Mouse (Mus musculus): ENCODE results near the gene Zbtb8b. TPM values are rescaled to one million over a fixed set of nuclear protein-coding genes. Genes with fewer than 3 reads are reported as not detected.

The Zbtb8b gene
- total and polyA plus RNA-seq, 3 experiments: 0.08 to 0.29 TPM; not detected in 1

DNA sequence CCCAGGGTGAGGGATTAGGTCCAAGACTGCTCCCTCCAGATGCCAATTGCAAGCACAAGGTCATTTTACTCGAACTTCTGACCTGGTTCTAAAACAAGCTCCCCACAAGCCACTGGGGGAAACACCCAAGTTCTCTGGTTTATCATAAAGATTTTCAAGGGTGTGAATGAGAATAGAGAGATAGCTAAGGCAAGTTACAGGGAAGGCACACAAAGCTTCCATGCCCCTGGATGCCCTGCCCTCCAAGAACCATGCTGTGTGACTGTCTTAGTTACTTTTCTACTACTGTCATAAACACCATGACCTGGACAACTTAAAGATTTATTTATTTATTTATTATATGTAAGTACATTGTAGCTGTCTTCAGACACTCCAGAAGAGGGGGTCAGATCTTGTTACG, 53.7 kb downstream of the Zbtb8b start:
- no peak for TF ChIP-seq MYB (IDR thresholded peaks at IDR 0.05; ENCODE audit: low read depth, low read length)
- TF ChIP-seq MXI1 (IDR thresholded peaks at IDR 0.05; ENCODE audit: low read depth, low read length): 0 out of 2 replicates have a peak, but pooled peaks have one; percentile 4
- H3K4me1 ChIP-seq (ENCODE audit: control insufficient read depth in 1 of 2, insufficient read depth in 2 of 2, low read length in 2 of 2): peaks cover 0 to 17% of the 10 kb centered on the region in 2 experiments; a peak in 3 of 4 replicates
- H3K4me3 ChIP-seq (ENCODE audit: control insufficient read depth in 1 of 2, insufficient read depth in 1 of 2, low read depth in 2 of 2, low read length in 2 of 2): no peak overlapping the region
- peak; percentile 46 for DNase-seq (ENCODE audit: low read depth, low spot score)
- H3K27me3 ChIP-seq (ENCODE audit: control insufficient read depth in 1 of 2, insufficient read depth in 2 of 2, low read length in 2 of 2): no peaks in the 10 kb centered on the region
- peak overlapping the region; percentile 54 for H3K27ac ChIP-seq (ENCODE audit: control insufficient read depth, low read depth, low read length)
- peaks cover 0 to 7% of the 10 kb centered on the region in 2 experiments; a peak in 2 of 4 replicates for H3K36me3 ChIP-seq (ENCODE audit: control insufficient read depth in 1 of 2, insufficient read depth in 2 of 2, low read length in 2 of 2)
- H3K9ac ChIP-seq (ENCODE audit: control insufficient read depth, low read depth, low read length, poor library complexity, severe bottlenecking): no peak overlapping the region
- no peaks in the 10 kb centered on the region for H3K9me3 ChIP-seq (replicated peaks; ENCODE audit: insufficient read depth, low read length)
- H3K79me2 ChIP-seq (ENCODE audit: control insufficient read depth, insufficient read depth, low read length, poor library complexity): no peaks in the 10 kb centered on the region

- H3K27me3 ChIP-seq (ENCODE audit: control insufficient read depth in 1 of 2, insufficient read depth in 2 of 2, low read length in 2 of 2): no peaks in the 10 kb centered on the region
- peak; percentile 78 for DNase-seq (ENCODE audit: low read depth, low spot score)
- no peaks in the 10 kb centered on the region for H3K9me3 ChIP-seq (replicated peaks; ENCODE audit: insufficient read depth, low read length)
- H3K9ac ChIP-seq (ENCODE audit: control insufficient read depth, low read depth, low read length, poor library complexity, severe bottlenecking): peak overlapping the region; percentile 40
- peak overlapping the region; percentile 56 to 64; a peak in 3 of 4 replicates for H3K4me3 ChIP-seq (ENCODE audit: control insufficient read depth in 1 of 2, insufficient read depth in 1 of 2, low read depth in 2 of 2, low read length in 2 of 2)
- peaks cover 0 to 17% of the 10 kb centered on the region in 2 experiments; a peak in 3 of 4 replicates for H3K4me1 ChIP-seq (ENCODE audit: control insufficient read depth in 1 of 2, insufficient read depth in 2 of 2, low read length in 2 of 2)
- H3K79me2 ChIP-seq (ENCODE audit: control insufficient read depth, insufficient read depth, low read length, poor library complexity): no peaks in the 10 kb centered on the region
- H3K27ac ChIP-seq (ENCODE audit: control insufficient read depth, low read depth, low read length): peak overlapping the region; percentile 54
- H3K36me3 ChIP-seq (ENCODE audit: control insufficient read depth in 1 of 2, insufficient read depth in 2 of 2, low read length in 2 of 2): peaks cover 0 to 7% of the 10 kb centered on the region in 2 experiments; a peak in 2 of 4 replicates
- TF ChIP-seq TBP (IDR thresholded peaks at IDR 0.05; ENCODE audit: low read depth, low read length) (peak; percentile 97), SIN3A (IDR thresholded peaks at IDR 0.05; ENCODE audit: low read length) (0 out of 2 replicates have a peak, but pooled peaks have one; percentile 33), JUND (IDR thresholded peaks at IDR 0.05; ENCODE audit: low read depth, low read length) (no peak), ELF1 (IDR thresholded peaks at IDR 0.05; ENCODE audit: low read depth, low read length) (peak; percentile 28; the same call in 1 of the 2 replicates), MEF2A (IDR thresholded peaks at IDR 0.05; ENCODE audit: extremely low read depth, insufficient replicate concordance, low read depth, low read length, poor library complexity, severe bottlenecking) (no peak), MAFK (IDR thresholded peaks at IDR 0.05; ENCODE audit: borderline replicate concordance, low read depth, low read length) (no peak), MXI1 (IDR thresholded peaks at IDR 0.05; ENCODE audit: low read depth, low read length) (0 out of 2 replicates have a peak, but pooled peaks have one; percentile 42), ZKSCAN1 (IDR thresholded peaks at IDR 0.05; ENCODE audit: low read depth, low read length) (no peak), EP300 (IDR thresholded peaks at IDR 0.05; ENCODE audit: low read depth in 1 of 2, low read length in 2 of 2) (peak; percentile 60 to 85; a peak in 3 of 4 replicates), CHD1 (IDR thresholded peaks at IDR 0.05; ENCODE audit: low read depth, low read length) (no peak), USF1 (IDR thresholded peaks at IDR 0.05; ENCODE audit: low read depth, low read length) (no peak), ZC3H11A (IDR thresholded peaks at IDR 0.05; ENCODE audit: low read depth, low read length) (no peak), SMC3 (IDR thresholded peaks at IDR 0.05; ENCODE audit: low read depth, low read length) (no peak), ZMIZ1 (IDR thresholded peaks at IDR 0.05; ENCODE audit: low read depth, low read length) (no peak), MAZ (IDR thresholded peaks at IDR 0.05; ENCODE audit: low read depth, low read length) (0 out of 2 replicates have a peak, but pooled peaks have one; percentile 27), KAT2A (conservative IDR thresholded peaks at IDR 0.05; ENCODE audit: low read depth, low read length) (no peak; the same call in 1 of the 2 replicates), UBTF (IDR thresholded peaks at IDR 0.05; ENCODE audit: borderline replicate concordance, insufficient read depth, low read depth, low read length) (no peak), BHLHE40 (IDR thresholded peaks at IDR 0.05; ENCODE audit: borderline replicate concordance, low read depth, low read length) (no peak), POLR2AphosphoS5 (IDR thresholded peaks at IDR 0.05; ENCODE audit: borderline replicate concordance, low read depth, low read length) (no peak), GATA1 (IDR thresholded peaks at IDR 0.05; ENCODE audit: low read depth, low read length) (peak; percentile 81), ETS1 (IDR thresholded peaks at IDR 0.05; ENCODE audit: low read depth, low read length) (peak; percentile 59; the same call in 1 of the 2 replicates), POLR2AphosphoS2 (IDR thresholded peaks at IDR 0.05; ENCODE audit: low read length) (no peak), GABPA (IDR thresholded peaks at IDR 0.05; ENCODE audit: low read depth, low read length) (no peak), USF2 (IDR thresholded peaks at IDR 0.05; ENCODE audit: borderline replicate concordance in 1 of 2, insufficient read depth in 1 of 2, low read depth in 1 of 2, low read length in 2 of 2) (no peak), TAL1 (IDR thresholded peaks at IDR 0.05; ENCODE audit: low read length) (peak; percentile 65), E2F4 (IDR thresholded peaks at IDR 0.05; ENCODE audit: borderline replicate concordance, low read depth, low read length) (no peak), RAD21 (IDR thresholded peaks at IDR 0.05; ENCODE audit: low read depth, low read length) (no peak)
These were observed 54.2 kb downstream of the Zbtb8b start for GRCm38 (mm10) chr4:129386269-129386946.

Measured in MEL (cell line).